Mouse (Mus musculus) hindbrain, embryonic 15.5 days (tissue): Measurements from ENCODE around the gene Dcaf7. TPM values are rescaled to one million over a fixed set of nuclear protein-coding genes. Genes with fewer than 3 reads are reported as not detected.

Experiments
- ATAC-seq: fragments of 200-750 bp; cut with Nextera tagmentation; 2 replicates; pipeline ENCODE4 v1.8.0; 2017; ENCODE audit warnings: low read depth, moderate number of reproducible peaks, moderate TSS enrichment; ENCODE audit not compliant: low FRiP score
- H3K27ac ChIP-seq: fragments of 300-500 bp; sonication (generic); replicated peaks from 2 replicates; pipeline ENCODE4 v1.5.1; 2015; ENCODE audit warnings: mild to moderate bottlenecking, inconsistent platforms
- H3K27me3 ChIP-seq: fragments of 300-500 bp; sonication (generic); 2 replicates; pipeline ENCODE4 v1.6.1; 2015; ENCODE audit warnings: control low read depth, inconsistent platforms
- H3K36me3 ChIP-seq: fragments of 300-500 bp; sonication (generic); 2 replicates; pipeline ENCODE4 v1.6.1; 2015; ENCODE audit warnings: control low read depth, inconsistent platforms
- H3K4me1 ChIP-seq: fragments of 300-500 bp; sonication (generic); replicated peaks from 2 replicates; pipeline ENCODE4 v1.6.1; 2015; ENCODE audit warnings: control low read depth, inconsistent platforms
- H3K4me2 ChIP-seq: fragments of 300-500 bp; sonication (generic); 2 replicates; pipeline ENCODE4 v1.6.1; 2015; ENCODE audit warnings: moderate library complexity, mild to moderate bottlenecking, inconsistent platforms
- H3K4me3 ChIP-seq: fragments of 300-500 bp; sonication (generic); 2 replicates; pipeline ENCODE4 v1.5.1; 2015; ENCODE audit warnings: mild to moderate bottlenecking, inconsistent platforms
- H3K9ac ChIP-seq: fragments of 300-500 bp; sonication (generic); 2 replicates; pipeline ENCODE4 v1.6.1; 2015; ENCODE audit warnings: inconsistent platforms
- H3K9me3 ChIP-seq: fragments of 300-500 bp; sonication (generic); 2 replicates; pipeline ENCODE4 v1.6.1; 2016; ENCODE audit warnings: control low read depth, inconsistent platforms
- WGBS: fragments of 180-500 bp; shearing (Covaris S2); methylation state at CpG from one replicate; pipeline ENCODE4 v1.1.7; 2015; 5-methylcytosine and 5-hydroxymethylcytosine counted together
- polyA plus RNA-seq: library from polyadenylated mRNA; unstranded; fragments of >200 nt; fragmentation: Nextera tagmentation; extraction: Ambion mirVana; gene quantifications from 2 replicates; pipeline ENCODE4 v1.2.1, GENCODE M21; 2015

The Dcaf7 gene
- polyA plus RNA-seq, 1 experiment from 2014 or later = 158 TPM

- ATAC-seq = no peak
- Histone ChIP-seq H3K36me3 (peaks cover 22% of the 10 kb centered on the region), H3K4me2 (no peak overlapping the region), H3K4me3 (no peak overlapping the region), H3K9ac (no peak overlapping the region), H3K9me3 (no peaks in the 10 kb centered on the region), H3K4me1 (no peaks in the 10 kb centered on the region), H3K27ac (no peak overlapping the region), H3K27me3 (no peaks in the 10 kb centered on the region)
- WGBS = 92% methylated on average over 3 of the region's 3 CpGs
These were observed 37.1 kb downstream of the Dcaf7 start for GRCm38 (mm10) chr11:106073774-106074173.

GRCm38 (mm10) chr11:106076321-106076720 is 39.6 kb downstream of the Dcaf7 start:
- 9% methylated on average over 4 of the region's 4 CpGs for WGBS
- H3K27me3 ChIP-seq = no peaks in the 10 kb centered on the region
- H3K9me3 ChIP-seq = no peaks in the 10 kb centered on the region
- H3K4me1 ChIP-seq = no peaks in the 10 kb centered on the region
- no peak overlapping the region for H3K4me3 ChIP-seq
- H3K4me2 ChIP-seq = no peak overlapping the region
- H3K27ac ChIP-seq = no peak overlapping the region
- no peak overlapping the region for H3K9ac ChIP-seq
- ATAC-seq = no peak
- peaks cover 22% of the 10 kb centered on the region for H3K36me3 ChIP-seq

GRCm38 (mm10) chr11:106083708-106084701 is 47.3 kb downstream of the Dcaf7 start, which contains the start of gene Map3k3:
TSS of gene Map3k3 (plus strand) at chr11:106084613.
- no peaks in the 10 kb centered on the region for H3K27me3 ChIP-seq
- H3K4me3 ChIP-seq = peak within 1 kb of the TSS; percentile 88
- H3K4me1 ChIP-seq = peaks cover 22% of the 10 kb centered on the region
- H3K9me3 ChIP-seq = no peaks in the 10 kb centered on the region
- H3K4me2 ChIP-seq = peak within 1 kb of the TSS; percentile 92
- under 1% methylated on average over 69 of the region's 69 CpGs for WGBS
- H3K9ac ChIP-seq = peak within 1 kb of the TSS; percentile 94
- H3K27ac ChIP-seq = peak within 1 kb of the TSS; percentile 97
- ATAC-seq = peak; percentile 99
- no peaks in the 10 kb centered on the region for H3K36me3 ChIP-seq

GRCm38 (mm10) chr11:106084911-106085561 is 48.4 kb downstream of the Dcaf7 start:
- Histone ChIP-seq H3K4me1 (peaks cover 22% of the 10 kb centered on the region), H3K36me3 (no peaks in the 10 kb centered on the region), H3K27ac (peak overlapping the region; percentile 97), H3K9ac (peak overlapping the region; percentile 94), H3K4me2 (peak overlapping the region; percentile 92), H3K9me3 (no peaks in the 10 kb centered on the region), H3K4me3 (peak overlapping the region; percentile 88), H3K27me3 (no peaks in the 10 kb centered on the region)
- peak; percentile 31 for ATAC-seq
- 1% methylated on average over 58 of the region's 61 CpGs for WGBS

GRCm38 (mm10) chr11:106098223-106098622 is 61.6 kb downstream of the Dcaf7 start:
- Histone ChIP-seq H3K4me2 (no peak overlapping the region), H3K4me1 (no peaks in the 10 kb centered on the region), H3K27me3 (no peaks in the 10 kb centered on the region), H3K9ac (no peak overlapping the region), H3K4me3 (no peak overlapping the region), H3K27ac (no peak overlapping the region), H3K9me3 (no peaks in the 10 kb centered on the region), H3K36me3 (peaks cover 3% of the 10 kb centered on the region; the same call in 1 of the 2 replicates)
- WGBS = 92% methylated on average over 1 of the region's 1 CpGs
- no peak for ATAC-seq

- 89% methylated on average over 3 of the region's 3 CpGs for WGBS
- no peak for ATAC-seq
- peaks cover 3% of the 10 kb centered on the region; the same call in 1 of the 2 replicates for H3K36me3 ChIP-seq
- H3K9me3 ChIP-seq = no peaks in the 10 kb centered on the region
- no peak overlapping the region for H3K9ac ChIP-seq
- H3K4me1 ChIP-seq = no peaks in the 10 kb centered on the region
- no peak overlapping the region for H3K4me3 ChIP-seq
- H3K27me3 ChIP-seq = no peaks in the 10 kb centered on the region
- H3K4me2 ChIP-seq = no peak overlapping the region
- H3K27ac ChIP-seq = no peak overlapping the region
These were observed 66.2 kb downstream of the Dcaf7 start for GRCm38 (mm10) chr11:106102866-106103265.

GRCm38 (mm10) chr11:106106047-106106587 is 69.4 kb downstream of the Dcaf7 start:
- Histone ChIP-seq H3K9me3 (no peaks in the 10 kb centered on the region), H3K4me1 (no peaks in the 10 kb centered on the region), H3K36me3 (no peaks in the 10 kb centered on the region), H3K27ac (no peak overlapping the region), H3K4me2 (no peak overlapping the region), H3K9ac (no peak overlapping the region), H3K27me3 (no peaks in the 10 kb centered on the region), H3K4me3 (no peak overlapping the region)
- WGBS = 90% methylated on average over 8 of the region's 8 CpGs
- no peak for ATAC-seq

Other genes with a start within 250 kb of the Dcaf7 start
- gene Cyb561, start 83.5 kb upstream of the Dcaf7 start, polyA plus RNA-seq = 54.9 and 58.4 TPM in 2 replicates
- gene Ace, start 68.9 kb upstream of the Dcaf7 start, polyA plus RNA-seq = 6.1 and 8.0 TPM in 2 replicates
- not detected in 2 replicates for gene Ace3, start 42.2 kb upstream of the Dcaf7 start, polyA plus RNA-seq
- 2.2 and 2.5 TPM in 2 replicates for gene Kcnh6, start 28.7 kb upstream of the Dcaf7 start, polyA plus RNA-seq
- gene Taco1, start 29.2 kb downstream of the Dcaf7 start, polyA plus RNA-seq = 7.1 and 7.6 TPM in 2 replicates
- 13.2 and 14.1 TPM in 2 replicates for gene Map3k3, start 47.7 kb downstream of the Dcaf7 start, polyA plus RNA-seq
- 0.65 TPM in 1 of 2 replicates, not detected in the other for gene Gm10840, start 124.0 kb downstream of the Dcaf7 start, polyA plus RNA-seq
- 162 and 167 TPM in 2 replicates for gene Limd2, start 124.0 kb downstream of the Dcaf7 start, polyA plus RNA-seq
- 27.9 and 28.7 TPM in 2 replicates for gene Strada, start 165.3 kb downstream of the Dcaf7 start, polyA plus RNA-seq
- 94.5 and 101 TPM in 2 replicates for gene Ccdc47, start 179.5 kb downstream of the Dcaf7 start, polyA plus RNA-seq
- 77.9 and 81.9 TPM in 2 replicates for gene Ddx42, start 180.1 kb downstream of the Dcaf7 start, polyA plus RNA-seq
- 35.4 and 36.0 TPM in 2 replicates for gene Ftsj3, start 219.2 kb downstream of the Dcaf7 start, polyA plus RNA-seq
- 299 and 305 TPM in 2 replicates for gene Psmc5, start 219.3 kb downstream of the Dcaf7 start, polyA plus RNA-seq
- gene Smarcd2, start 236.1 kb downstream of the Dcaf7 start, polyA plus RNA-seq = 11.6 and 13.3 TPM in 2 replicates
- 0.14 and 0.18 TPM in 2 replicates for gene Tcam1, start 239.8 kb downstream of the Dcaf7 start, polyA plus RNA-seq